Mouse (Mus musculus) small intestine, adult 2 months (tissue): ENCODE data around the gene Hspa1a.

ENCODE experiments used
- CTCF ChIP-seq: fragments of 200-500 bp; IDR thresholded peaks from 2 replicates; pipeline ENCODE4 v1.5.1; 2012; ENCODE audit warnings: low read depth, mild to moderate bottlenecking, control low read depth, inconsistent platforms, low read length, moderate library complexity, mixed read lengths; ENCODE audit not compliant: insufficient replicate concordance, insufficient read length; ENCODE audit errors: extremely low read depth
- POLR2A ChIP-seq: fragments of 200-500 bp; IDR thresholded peaks from 2 replicates; pipeline ENCODE4 v1.6.1; 2012; ENCODE audit warnings: low read depth, mild to moderate bottlenecking, control low read depth, inconsistent platforms, low read length, moderate library complexity

DNA sequence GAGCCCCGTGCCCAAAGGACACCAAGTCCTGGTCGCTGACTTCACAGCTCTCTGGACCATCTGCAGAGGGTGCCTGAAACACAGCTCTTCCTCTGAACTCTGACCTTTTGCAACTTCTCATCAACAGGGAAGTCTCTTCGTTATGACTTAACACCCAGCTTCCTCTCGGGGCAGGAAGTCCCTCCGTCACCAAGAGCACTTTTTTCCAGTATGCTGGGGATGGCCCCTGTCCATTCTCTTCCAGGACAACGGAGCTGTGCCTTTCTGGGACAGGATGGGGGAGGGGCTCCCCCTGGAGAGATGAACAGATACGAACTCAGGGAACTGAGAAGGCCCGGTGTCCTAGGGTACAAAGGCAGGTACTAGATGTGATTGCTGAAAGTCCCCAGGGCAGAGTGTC lies 37.1 kb downstream of the Hspa1a start:
- TF ChIP-seq CTCF (no peak), POLR2A (no peak)
